Mouse (Mus musculus): ENCODE measurements around the gene Gm44965.
"Not testable (repeated sequence)": the region's sequence is repeated elsewhere in the genome, so short reads cannot be mapped to it uniquely, and the experiment has no call there.

The Gm44965 gene

GRCm38 (mm10) chr6:48579215-48579648 is 14.5 kb upstream of the Gm44965 start:
- DNase-seq (ENCODE audit: low spot score in 2 of 2), result no peak

GRCm38 (mm10) chr6:48581257-48581656 is 12.5 kb upstream of the Gm44965 start:
- no peak for DNase-seq (ENCODE audit: low spot score in 2 of 2)

GRCm38 (mm10) chr6:48582037-48582436 is 11.7 kb upstream of the Gm44965 start:
- peak in 1 of 2 experiments; percentile 49 for DNase-seq (ENCODE audit: low spot score in 2 of 2)

- DNase-seq (ENCODE audit: low spot score in 2 of 2), result no peak
Observed at GRCm38 (mm10) chr6:48589194-48589750, 4.5 kb upstream of the Gm44965 start, which contains the start of gene Gm45021. Gm45021 (plus strand) TSS chr6:48589610.

GRCm38 (mm10) chr6:48591221-48591845 is 2.4 kb upstream of the Gm44965 start:
- no peak for DNase-seq (ENCODE audit: low spot score in 2 of 2)

GRCm38 (mm10) chr6:48591871-48592270 is 1.9 kb upstream of the Gm44965 start:
- no peak for DNase-seq (ENCODE audit: low spot score in 2 of 2)

- DNase-seq (ENCODE audit: low spot score in 2 of 2), result peak; percentile 71 to 77
Observed at GRCm38 (mm10) chr6:48594043-48594738, 450 bp downstream of the Gm44965 start.

- no peak for DNase-seq (ENCODE audit: low spot score in 2 of 2)
Observed at GRCm38 (mm10) chr6:48595278-48595677, 1.5 kb downstream of the Gm44965 start.

- DNase-seq (ENCODE audit: low spot score in 2 of 2), result no peak
Observed at GRCm38 (mm10) chr6:48596545-48597232, 2.9 kb downstream of the Gm44965 start.

GRCm38 (mm10) chr6:48597233-48597625 is 3.5 kb downstream of the Gm44965 start:
- DNase-seq (ENCODE audit: low spot score in 2 of 2), result no peak

GRCm38 (mm10) chr6:48600594-48600993 is 6.9 kb downstream of the Gm44965 start:
- no peak for DNase-seq (ENCODE audit: low spot score in 2 of 2)

- DNase-seq (ENCODE audit: low spot score in 2 of 2), result peak; percentile 98
Observed at GRCm38 (mm10) chr6:48601271-48602079, 7.7 kb downstream of the Gm44965 start, which contains the start of gene Zfp775. Zfp775 (plus strand) TSS chr6:48602063.

GRCm38 (mm10) chr6:48602080-48602741 is 8.5 kb downstream of the Gm44965 start:
- peak; percentile 64 to 68 for DNase-seq (ENCODE audit: low spot score in 2 of 2)

GRCm38 (mm10) chr6:48608124-48608523 is 14.4 kb downstream of the Gm44965 start:
- DNase-seq (ENCODE audit: low spot score in 2 of 2), result no peak

- DNase-seq (ENCODE audit: low spot score in 2 of 2), result no peak
Observed at GRCm38 (mm10) chr6:48609512-48609911, 15.8 kb downstream of the Gm44965 start.

- no peak for DNase-seq (ENCODE audit: low spot score in 2 of 2)
Observed at GRCm38 (mm10) chr6:48610657-48611056, 16.9 kb downstream of the Gm44965 start.

- no peak for DNase-seq (ENCODE audit: low spot score in 2 of 2)
Observed at GRCm38 (mm10) chr6:48613464-48613863, 19.7 kb downstream of the Gm44965 start.

- DNase-seq (ENCODE audit: low spot score in 2 of 2), result no peak
Observed at GRCm38 (mm10) chr6:48614756-48615155, 21.0 kb downstream of the Gm44965 start.

- no peak for DNase-seq (ENCODE audit: low spot score in 2 of 2)
Observed at GRCm38 (mm10) chr6:48620031-48620430, 26.3 kb downstream of the Gm44965 start.

GRCm38 (mm10) chr6:48622186-48622843 is 28.6 kb downstream of the Gm44965 start:
- DNase-seq (ENCODE audit: low spot score in 2 of 2), result not testable (repeated sequence)

All from right cerebral cortex, postnatal 10 days (tissue).